Mouse (Mus musculus) thymus, adult 2 months (tissue): ENCODE results near the gene Haus2. TPM values are rescaled to one million over a fixed set of nuclear protein-coding genes. Genes with fewer than 3 reads are reported as not detected.
A peak's percentile ranks its signal among the peaks of the same experiment; 100 is the strongest.
"Not testable (repeated sequence)": the region's sequence is repeated elsewhere in the genome, so short reads cannot be mapped to it uniquely, and the experiment has no call there.

Experiments
- DNase-seq: peaks from one replicate; pipeline ENCODE4 v3.0.0; 2021
- H3K27ac ChIP-seq: fragments of 200-500 bp; 2 replicates; pipeline ENCODE4 v1.5.1; 2012; ENCODE audit warnings: low read length, control low read depth; ENCODE audit not compliant: control insufficient read depth, insufficient read depth
- H3K27me3 ChIP-seq: fragments of 200-500 bp; 2 replicates; pipeline ENCODE4 v1.6.1; 2012; ENCODE audit warnings: mild to moderate bottlenecking, low read length, moderate library complexity, mixed read lengths; ENCODE audit not compliant: control insufficient read depth, insufficient read depth
- H3K36me3 ChIP-seq: fragments of 200-500 bp; 2 replicates; pipeline ENCODE4 v1.6.1; 2012; ENCODE audit warnings: mild to moderate bottlenecking, low read length, moderate library complexity; ENCODE audit not compliant: control insufficient read depth, insufficient read depth
- H3K4me1 ChIP-seq: fragments of 200-500 bp; replicated peaks from 2 replicates; pipeline ENCODE4 v1.6.1; 2012; ENCODE audit warnings: low read length; ENCODE audit not compliant: control insufficient read depth, insufficient read depth
- H3K4me3 ChIP-seq: fragments of 200-500 bp; 2 replicates; pipeline ENCODE4 v1.5.1; 2012; ENCODE audit warnings: mild to moderate bottlenecking, low read length, control low read depth, moderate library complexity; ENCODE audit not compliant: control insufficient read depth, insufficient read depth
- CTCF ChIP-seq: fragments of 200-500 bp; IDR thresholded peaks from 2 replicates; pipeline ENCODE4 v1.5.1; 2012; ENCODE audit warnings: mild to moderate bottlenecking, control low read depth, low read length, moderate library complexity, borderline replicate concordance; ENCODE audit not compliant: control insufficient read depth, poor library complexity, insufficient read depth; ENCODE audit errors: extremely low read depth
- POLR2A ChIP-seq: fragments of 200-500 bp; IDR thresholded peaks from 2 replicates; pipeline ENCODE4 v1.6.1; 2012; ENCODE audit warnings: mild to moderate bottlenecking, low read length, control low read depth, moderate library complexity; ENCODE audit not compliant: control insufficient read depth, poor library complexity, insufficient read depth; ENCODE audit errors: extremely low read depth
- WGBS: fragments of 180-500 bp; shearing (Covaris S2); methylation state at CpG from one replicate; pipeline ENCODE4 v1.1.7; 2018; 5-methylcytosine and 5-hydroxymethylcytosine counted together
- polyA plus RNA-seq: library from polyadenylated mRNA; depleted of rRNA; stranded (reverse); fragments of >200 nt; gene quantifications from 2 replicates; pipeline ENCODE4 v1.2.3, GENCODE M21; 2012; rRNA removed

Haus2 gene
- 4.1 and 4.7 TPM in 2 replicates for polyA plus RNA-seq

DNA sequence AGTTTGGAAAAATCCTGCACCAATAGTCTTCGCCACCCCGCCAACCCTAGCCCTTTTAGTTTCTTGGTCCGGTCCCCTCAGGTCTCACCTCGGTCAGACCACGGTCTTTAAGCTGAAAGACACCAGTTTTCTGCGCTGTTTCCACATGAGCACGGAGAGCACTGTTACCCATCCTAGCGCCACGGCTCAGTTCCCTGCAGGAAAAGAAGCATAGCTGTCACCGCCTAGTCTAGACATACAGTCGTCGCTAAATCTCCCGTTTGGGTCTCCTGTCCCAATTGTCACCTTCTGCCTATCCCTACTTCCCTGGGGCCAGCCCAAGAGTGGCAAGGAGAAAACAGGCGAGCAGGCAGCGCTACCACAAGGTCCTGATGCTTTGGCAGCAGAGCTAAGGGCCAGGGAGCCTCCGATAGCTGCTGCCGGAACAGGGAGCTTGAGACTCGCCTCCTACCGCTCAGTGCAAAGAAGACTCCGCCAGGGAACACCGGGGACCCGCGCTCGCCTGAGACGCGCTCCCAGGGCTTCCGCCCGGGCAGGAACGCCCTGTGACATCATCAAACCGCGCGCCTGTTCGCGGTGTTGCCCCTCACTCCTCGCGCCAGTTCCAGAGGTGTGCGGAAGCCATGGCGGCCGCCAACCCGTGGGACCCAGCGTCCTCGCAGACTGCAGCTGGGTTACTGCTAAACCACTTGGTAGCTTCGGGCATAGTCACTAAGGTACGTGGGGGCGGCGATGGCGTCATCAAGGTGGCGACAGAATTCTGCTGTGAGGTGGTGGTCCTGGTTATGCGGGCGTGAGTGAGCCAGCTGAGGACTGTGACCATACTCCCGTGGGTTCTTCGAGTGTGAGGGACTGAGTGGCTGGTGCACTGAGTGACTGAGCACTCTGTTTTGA, at the start of gene Haus2, which contains the start of gene Lrrc57:
Gene Haus2, plus strand, starts transcription at position 554 of the 894 bp plus-strand sequence.
Gene Lrrc57, minus strand, starts transcription at position 691 of the 894 bp plus-strand sequence.
- Histone ChIP-seq H3K27me3 (no peaks in the 10 kb centered on the region), H3K4me3 (peak within 1 kb of the TSS; percentile 88), H3K4me1 (0 out of 2 replicates have a peak, but pooled peaks cover 3% of the 10 kb centered on the region), H3K36me3 (peaks cover 3% of the 10 kb centered on the region), H3K27ac (peak within 1 kb of the TSS; percentile 21; the same call in 1 of the 2 replicates)
- WGBS: under 1% methylated on average over 52 of the region's 52 CpGs
- peak; percentile 94 for DNase-seq
- peak; percentile 85 for TF ChIP-seq POLR2A
- 0 out of 2 replicates have a peak, but pooled peaks have one; percentile 14 for TF ChIP-seq CTCF

DNA sequence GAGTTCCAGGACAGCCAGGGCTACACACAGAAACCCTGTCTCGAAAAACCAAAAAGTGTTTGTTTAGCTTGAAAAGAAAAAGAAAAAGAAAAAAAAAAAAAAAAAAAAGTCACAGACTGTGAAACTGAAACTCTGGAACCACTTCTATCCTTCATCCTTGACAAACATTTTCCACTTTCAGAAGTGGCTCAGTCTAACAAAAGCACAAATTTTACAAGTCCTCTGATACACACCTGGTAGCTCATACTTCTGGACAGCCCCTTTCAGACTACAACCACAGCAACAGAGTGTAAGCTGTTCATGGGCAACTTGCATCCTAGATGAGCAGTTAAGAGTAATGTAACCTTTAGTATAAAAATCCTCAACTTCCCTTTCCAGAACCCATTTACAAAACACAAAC, 47.7 kb upstream of the Haus2 start:
- TF ChIP-seq POLR2A (no peak), CTCF (no peak)
- no peak for DNase-seq
- no peak overlapping the region for H3K27ac ChIP-seq
- no peaks in the 10 kb centered on the region for H3K27me3 ChIP-seq
- H3K4me1 ChIP-seq: no peaks in the 10 kb centered on the region
- H3K36me3 ChIP-seq: no peaks in the 10 kb centered on the region
- 54% methylated on average over 1 of the region's 1 CpGs for WGBS
- no peak overlapping the region for H3K4me3 ChIP-seq

DNA sequence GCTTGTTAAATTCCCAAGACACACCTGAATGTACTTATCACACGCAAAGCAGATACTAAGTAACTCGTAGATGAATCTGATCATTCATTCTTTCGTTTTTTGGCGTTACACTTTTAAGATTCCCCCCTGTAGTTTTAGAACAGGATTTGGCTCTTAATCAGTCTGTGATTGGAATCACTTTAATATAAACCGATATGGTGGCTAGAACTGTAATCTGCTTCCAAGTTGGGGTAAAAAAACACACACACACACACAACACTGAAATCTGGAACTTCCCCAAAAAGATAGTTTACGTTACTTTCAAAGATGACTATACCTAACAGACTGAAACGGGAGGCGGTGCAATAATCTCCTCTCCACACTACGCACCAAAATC, 46.3 kb upstream of the Haus2 start:
- Histone ChIP-seq H3K4me3 (no peak overlapping the region), H3K36me3 (no peaks in the 10 kb centered on the region), H3K27ac (no peak overlapping the region), H3K4me1 (peaks cover 2% of the 10 kb centered on the region; the same call in 1 of the 2 replicates), H3K27me3 (no peaks in the 10 kb centered on the region)
- DNase-seq: no peak
- no peak for TF ChIP-seq CTCF
- no peak for TF ChIP-seq POLR2A
- 16% methylated on average over 9 of the region's 9 CpGs for WGBS

DNA sequence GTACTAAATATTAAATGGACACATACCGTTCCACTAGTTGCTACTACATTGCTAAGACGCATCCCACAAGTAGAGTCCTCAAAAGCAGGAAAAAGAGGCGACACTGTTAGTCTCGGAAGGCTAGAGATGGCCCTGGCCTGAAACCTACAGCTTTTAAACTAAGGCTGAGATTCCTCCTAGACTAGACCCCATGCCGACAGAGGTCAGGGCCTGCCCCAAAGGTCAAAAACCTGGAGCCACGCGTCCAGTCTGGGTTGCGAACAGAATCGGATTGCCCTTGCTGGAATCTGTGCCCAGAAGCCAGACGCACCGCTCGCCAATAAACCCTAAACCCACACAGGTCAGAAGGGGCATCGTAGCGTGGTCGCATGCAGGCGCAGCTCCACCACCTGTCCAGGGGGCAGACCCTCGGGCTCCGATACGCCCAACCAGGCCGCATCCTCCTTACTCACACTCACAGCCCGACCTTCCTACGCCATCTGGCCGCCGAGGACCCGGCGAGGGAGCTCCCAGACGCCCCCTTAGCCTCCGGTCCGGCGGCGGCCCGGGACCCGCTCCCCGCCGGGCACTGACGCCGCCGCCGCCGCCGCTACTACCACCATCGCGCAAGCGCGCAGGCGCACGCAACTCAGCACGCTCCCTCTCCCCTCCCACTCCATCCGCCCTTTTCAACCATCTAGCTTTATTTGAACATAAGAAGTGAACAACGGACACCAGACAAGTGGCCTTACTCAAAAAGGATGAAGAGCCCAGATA, 45.8 kb upstream of the Haus2 start, which contains the start of gene Zfp106:
Gene Zfp106, minus strand, starts transcription at position 609 of the 756 bp plus-strand sequence.
- peak within 1 kb of the TSS; percentile 98 for H3K4me3 ChIP-seq
- H3K4me1 ChIP-seq: peaks cover 4% of the 10 kb centered on the region; the same call in 1 of the 2 replicates
- WGBS: under 1% methylated on average over 50 of the region's 50 CpGs
- TF ChIP-seq POLR2A (peak; percentile 76), CTCF (0 out of 2 replicates have a peak, but pooled peaks have one; percentile 18)
- no peak within 1 kb of the TSS for H3K27ac ChIP-seq
- peak; percentile 88 for DNase-seq
- H3K27me3 ChIP-seq: no peaks in the 10 kb centered on the region
- H3K36me3 ChIP-seq: no peaks in the 10 kb centered on the region

DNA sequence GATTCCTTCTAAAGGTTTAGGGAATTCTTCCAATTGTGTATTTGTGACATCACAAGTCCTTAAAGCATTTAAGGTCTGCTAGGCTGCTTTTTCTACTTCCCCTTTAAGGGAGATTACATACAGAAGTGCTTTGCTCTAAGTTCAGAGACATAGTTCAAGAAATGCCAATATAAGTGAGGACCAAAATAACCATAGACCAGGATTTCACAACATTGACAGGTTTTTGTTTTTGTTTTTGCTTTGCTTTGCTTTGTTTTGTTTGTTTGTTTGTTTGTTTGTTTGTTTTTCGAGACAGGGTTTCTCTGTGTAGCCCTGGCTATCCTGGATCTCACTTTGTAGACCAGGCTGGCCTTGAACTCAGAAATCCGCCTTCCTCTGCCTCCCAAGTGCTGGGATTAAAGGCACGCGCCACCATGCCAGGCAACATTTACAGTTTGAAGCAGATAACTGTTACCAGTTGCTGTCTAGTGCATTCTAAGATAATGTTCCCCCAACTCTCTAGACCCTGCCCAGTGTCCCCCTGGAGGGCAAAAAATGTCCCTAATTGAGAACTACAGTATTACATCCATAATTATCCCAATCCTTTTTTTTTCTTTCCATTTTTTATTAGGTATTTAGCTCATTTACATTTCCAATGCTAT, 44.5 kb upstream of the Haus2 start:
- WGBS: 97% methylated on average over 4 of the region's 4 CpGs
- not testable (repeated sequence) for H3K36me3 ChIP-seq

DNA sequence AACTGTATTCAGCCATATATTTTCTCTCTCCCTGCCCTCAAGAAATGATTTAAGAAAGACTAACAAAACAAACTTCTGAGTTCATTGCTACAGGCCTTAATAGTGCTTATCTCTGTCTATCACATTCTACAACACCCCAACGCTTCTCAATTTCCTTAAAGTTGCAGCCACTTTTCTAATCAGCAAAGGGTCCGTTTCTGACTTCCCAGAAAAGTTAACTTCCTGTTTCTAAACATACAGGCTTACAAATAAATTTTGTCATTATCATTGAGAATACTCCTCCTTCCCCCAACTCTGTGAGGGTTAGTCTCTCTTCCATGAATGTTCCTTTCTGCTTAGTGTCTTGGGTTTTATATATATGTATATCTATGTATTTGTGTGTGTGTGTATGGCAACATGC, 43.8 kb upstream of the Haus2 start:
- no peak overlapping the region for H3K4me3 ChIP-seq
- WGBS: 65% methylated on average over 2 of the region's 2 CpGs
- DNase-seq: no peak

More for the DNA sequence above, 44.5 kb upstream of the Haus2 start:
- not testable (repeated sequence) for H3K27me3 ChIP-seq, DNase-seq, H3K27ac ChIP-seq, H3K4me3 ChIP-seq, H3K4me1 ChIP-seq

More for the DNA sequence above, 43.8 kb upstream of the Haus2 start:
- TF ChIP-seq CTCF: no peak
- TF ChIP-seq POLR2A: no peak
- no peaks in the 10 kb centered on the region for H3K27me3 ChIP-seq
- peaks cover 4% of the 10 kb centered on the region; the same call in 1 of the 2 replicates for H3K4me1 ChIP-seq
- H3K36me3 ChIP-seq: no peaks in the 10 kb centered on the region
- H3K27ac ChIP-seq: no peak overlapping the region
